Mouse (Mus musculus): ENCODE measurements around the gene Clec4f. TPM values are rescaled to one million over a fixed set of nuclear protein-coding genes. Genes with fewer than 3 reads are reported as not detected.
"Not testable (repeated sequence)": the region's sequence is repeated elsewhere in the genome, so short reads cannot be mapped to it uniquely, and the experiment has no call there.

Clec4f gene
- not detected for total RNA-seq (2021)

- DNase-seq = no peak
Observed at GRCm38 (mm10) chr6:83656087-83656486, at the start of gene Clec4f. Gene Clec4f, minus strand, starts transcription at chr6:83656187.

DNA sequence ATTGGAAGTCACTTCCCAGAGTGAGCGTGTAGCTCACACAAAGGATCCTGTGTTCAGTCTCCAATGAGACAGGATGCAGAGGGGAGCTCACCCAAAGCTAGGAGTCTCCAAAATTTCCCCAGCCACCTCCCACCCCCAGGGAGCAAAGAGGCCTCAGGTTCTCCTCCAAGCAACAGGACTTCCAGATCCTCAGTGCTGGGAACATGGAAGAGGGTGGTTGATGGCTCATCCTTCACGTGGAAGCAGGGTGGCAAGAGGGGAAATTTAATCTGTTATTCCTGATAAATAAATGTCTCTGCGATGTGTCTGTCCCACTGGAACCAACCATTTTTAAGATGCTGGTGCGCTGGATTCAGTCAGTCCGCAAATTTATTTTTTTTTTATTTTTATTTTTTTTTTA, 48.7 kb upstream of the Clec4f start:
- DNase-seq = no peak

DNA sequence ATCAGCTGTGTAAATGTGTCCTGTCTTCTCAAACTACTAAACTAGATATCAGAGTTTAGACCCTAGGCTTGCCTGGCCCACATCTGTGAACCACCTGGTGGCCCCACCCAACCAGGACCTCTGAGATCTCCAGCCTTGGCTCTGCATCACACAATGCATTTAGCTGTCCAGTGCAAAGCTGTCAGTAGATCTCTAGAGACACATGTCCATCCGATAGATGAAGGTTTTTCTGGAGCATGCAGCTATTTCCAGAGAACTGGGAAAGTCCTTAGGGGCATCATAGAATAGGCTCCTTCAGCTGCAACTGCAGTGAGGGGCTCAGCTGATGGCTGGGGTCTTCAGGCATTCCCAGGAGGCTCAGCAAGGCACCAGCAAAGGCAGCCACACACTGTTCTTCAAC, 48.3 kb upstream of the Clec4f start:
- DNase-seq = no peak

DNA sequence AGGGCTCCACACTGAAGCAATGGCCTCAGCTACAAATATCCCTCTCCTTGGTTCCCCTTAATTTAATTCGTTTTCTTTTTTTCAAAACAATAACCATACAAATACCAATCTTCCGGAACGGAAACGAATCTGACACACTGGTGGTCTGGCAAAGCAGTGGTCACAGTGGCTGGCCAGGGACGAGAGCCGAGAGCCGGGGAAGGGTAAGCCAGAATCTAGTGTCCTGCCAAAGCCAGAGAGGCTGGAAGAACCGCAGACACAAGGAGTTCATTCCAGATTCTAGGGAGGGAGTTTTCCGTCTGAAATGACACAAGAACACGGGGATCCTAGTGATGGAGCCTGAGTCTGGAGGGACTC, 47.7 kb upstream of the Clec4f start:
- DNase-seq = no peak

- DNase-seq = no peak
Observed at GRCm38 (mm10) chr6:83703000-83703721, 47.2 kb upstream of the Clec4f start.

DNA sequence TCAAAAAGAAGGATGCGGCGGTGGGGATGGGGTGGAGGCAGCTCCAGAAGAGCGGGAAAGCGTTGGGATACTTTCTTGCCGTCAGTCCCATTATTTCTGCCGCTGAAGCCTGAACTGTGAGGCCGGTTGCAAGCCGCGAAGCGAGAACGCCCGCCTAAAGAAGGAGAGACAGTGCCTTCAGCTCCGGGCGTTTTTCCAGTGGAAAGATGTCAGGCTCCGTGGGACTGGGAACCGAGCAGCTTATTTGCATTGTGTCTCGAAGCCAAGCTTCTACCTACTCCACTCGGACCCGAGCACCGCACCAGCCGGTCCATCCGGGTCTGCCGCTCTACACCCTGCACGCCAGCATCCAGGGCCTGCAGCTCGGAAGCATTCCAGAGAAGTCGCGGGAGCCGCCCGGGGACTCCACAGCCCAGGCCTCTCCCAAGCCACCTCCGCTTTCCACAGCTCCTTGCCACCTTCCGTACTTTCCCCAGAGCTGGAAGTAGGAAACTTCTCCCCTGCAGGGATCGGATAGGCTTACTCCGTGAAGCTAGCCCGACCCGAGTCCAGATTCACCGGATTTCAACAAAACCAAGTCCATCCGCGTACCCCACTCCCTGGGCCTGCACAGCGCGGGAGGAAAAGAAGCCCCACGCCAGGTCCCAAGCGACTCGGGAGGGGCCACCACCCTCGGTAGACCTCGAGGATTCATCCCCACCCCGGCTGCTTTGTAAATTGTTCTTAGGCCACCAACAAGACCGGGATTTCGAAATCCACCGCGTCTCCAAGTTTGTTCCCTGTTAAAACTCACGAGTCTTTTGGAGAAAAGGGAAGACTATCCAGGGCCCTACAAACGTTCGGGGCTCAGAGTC, 46.4 kb upstream of the Clec4f start:
- no peak for DNase-seq

- no peak for DNase-seq
Observed at GRCm38 (mm10) chr6:83701001-83701400, 45.0 kb upstream of the Clec4f start.

DNA sequence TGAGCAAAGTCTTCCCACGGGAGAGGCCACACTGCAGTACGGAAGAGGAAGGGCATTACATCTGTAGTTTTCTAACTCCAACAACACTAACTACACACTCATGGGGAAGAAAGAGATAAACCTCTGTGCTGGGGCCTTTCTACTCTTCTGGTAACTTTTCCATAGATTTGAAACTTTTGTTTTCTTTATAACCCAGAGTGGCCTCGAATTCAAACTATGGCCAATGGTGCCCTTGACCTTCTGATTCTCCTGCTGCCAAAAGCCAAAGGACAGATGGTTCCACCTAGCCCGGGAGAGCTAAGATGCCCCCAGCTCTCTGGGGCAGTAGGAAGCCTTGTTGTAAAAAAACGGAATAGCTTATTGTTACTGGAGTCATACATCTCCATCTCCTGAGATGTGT, 44.0 kb upstream of the Clec4f start:
- DNase-seq = no peak

GRCm38 (mm10) chr6:83697932-83698331, 41.9 kb upstream of the Clec4f start:
- DNase-seq = no peak

GRCm38 (mm10) chr6:83696684-83697083, 40.7 kb upstream of the Clec4f start:
- no peak for DNase-seq

GRCm38 (mm10) chr6:83695731-83696130, 39.7 kb upstream of the Clec4f start:
- no peak for DNase-seq

DNA sequence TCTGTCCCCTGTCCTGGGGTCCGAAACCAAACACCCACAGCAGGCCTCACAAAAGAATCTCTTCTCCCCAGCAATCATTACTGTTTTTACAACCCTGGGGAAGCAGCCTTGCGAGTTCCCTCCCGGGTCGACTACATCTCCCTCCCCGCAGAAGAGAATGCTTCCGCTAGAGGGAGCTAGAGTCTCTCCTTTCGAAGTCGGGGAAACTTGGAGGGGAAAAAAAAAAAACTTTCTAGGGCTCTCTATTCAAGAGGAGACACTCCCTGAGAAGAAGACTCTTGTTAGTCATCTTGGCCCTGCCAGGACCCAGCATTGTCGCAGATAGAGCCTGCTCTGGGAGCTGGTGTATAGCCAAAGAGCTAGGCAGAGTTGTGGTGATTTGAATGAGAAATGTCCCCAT, 37.8 kb upstream of the Clec4f start:
- peak; percentile 69 for DNase-seq

DNA sequence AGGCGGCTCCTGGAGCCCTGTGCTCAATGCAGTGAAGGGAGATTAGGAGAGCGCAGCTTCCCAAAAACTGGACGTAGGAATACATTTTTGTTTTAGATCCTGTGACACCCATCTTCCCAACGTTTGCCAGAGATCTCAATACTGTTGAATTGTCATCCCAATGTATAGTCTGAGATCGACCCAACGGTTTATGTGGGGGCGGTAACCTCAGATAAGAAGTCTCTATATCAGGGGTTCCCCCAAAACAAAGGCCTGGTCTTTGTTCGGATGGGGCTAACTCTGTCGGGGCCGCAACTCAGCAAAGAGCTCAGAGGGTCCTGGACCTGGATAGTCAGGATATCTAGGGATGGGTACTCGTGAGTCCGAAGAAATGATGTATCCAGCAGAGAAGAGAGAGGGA, 37.0 kb upstream of the Clec4f start:
- DNase-seq = no peak

- no peak for DNase-seq
Observed at GRCm38 (mm10) chr6:83690936-83691335, 34.9 kb upstream of the Clec4f start.

DNA sequence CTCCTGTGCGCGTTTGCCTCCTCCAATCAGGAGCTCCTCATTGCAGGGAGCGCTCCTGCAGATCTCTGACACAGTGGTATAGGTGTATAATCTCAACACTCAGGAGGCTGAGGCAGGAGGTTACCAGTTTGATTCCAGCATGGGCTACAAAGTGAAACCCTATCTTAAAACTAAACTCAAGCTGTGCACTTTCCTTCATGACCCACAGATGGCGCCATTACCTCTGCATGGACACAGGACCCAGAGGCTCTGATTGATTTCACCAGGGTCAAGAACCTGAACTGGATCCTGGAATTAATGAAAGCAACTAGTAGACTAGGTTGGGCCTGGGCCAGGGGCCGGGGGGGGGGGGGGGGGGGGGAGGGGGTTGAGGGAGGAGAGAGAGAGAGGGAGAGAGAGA, 34.3 kb upstream of the Clec4f start:
- DNase-seq = peak; percentile 61

DNA sequence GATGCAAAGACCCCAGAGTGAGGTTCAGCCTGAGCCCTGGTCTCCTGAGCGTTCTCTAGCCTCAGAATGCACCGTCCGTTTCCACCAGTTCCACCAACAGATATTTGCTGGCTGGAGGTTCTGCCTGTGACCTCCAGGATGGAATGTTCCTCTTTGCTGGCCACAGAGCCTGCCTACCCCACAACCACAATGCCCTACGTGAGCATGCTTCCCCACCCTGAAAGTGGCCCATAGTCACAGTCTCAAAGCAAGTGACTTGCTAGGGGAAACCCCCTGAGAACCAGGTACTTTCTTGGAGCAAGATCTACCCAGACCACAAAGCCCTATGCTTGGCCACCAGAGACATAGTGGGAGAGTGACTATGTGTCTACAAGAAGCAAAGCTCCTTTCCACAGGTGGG, 33.4 kb upstream of the Clec4f start:
- no peak for DNase-seq

DNA sequence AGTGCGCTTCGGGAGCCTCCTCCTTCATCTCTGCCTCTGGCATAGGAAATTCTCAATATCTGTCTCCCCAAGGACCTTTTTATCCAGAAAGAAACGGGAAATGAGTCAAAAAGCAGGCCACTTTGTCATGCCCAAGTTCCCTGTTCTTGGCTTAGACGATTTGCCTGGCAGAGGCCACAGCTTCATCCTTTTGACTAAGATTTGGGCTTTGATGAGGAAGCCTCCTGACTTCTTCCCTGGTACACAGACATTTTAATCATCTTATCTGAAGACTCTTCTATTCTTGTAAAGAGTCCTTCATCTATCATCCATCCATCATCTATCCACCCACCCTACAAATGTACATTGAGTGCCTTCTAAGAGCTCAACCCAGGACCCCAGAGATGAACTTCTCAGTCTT, 21.8 kb upstream of the Clec4f start, which contains the start of gene Cd207:
Gene Cd207, minus strand, starts transcription at position 101 of the 400 bp plus-strand sequence.
- no peak for DNase-seq

DNA sequence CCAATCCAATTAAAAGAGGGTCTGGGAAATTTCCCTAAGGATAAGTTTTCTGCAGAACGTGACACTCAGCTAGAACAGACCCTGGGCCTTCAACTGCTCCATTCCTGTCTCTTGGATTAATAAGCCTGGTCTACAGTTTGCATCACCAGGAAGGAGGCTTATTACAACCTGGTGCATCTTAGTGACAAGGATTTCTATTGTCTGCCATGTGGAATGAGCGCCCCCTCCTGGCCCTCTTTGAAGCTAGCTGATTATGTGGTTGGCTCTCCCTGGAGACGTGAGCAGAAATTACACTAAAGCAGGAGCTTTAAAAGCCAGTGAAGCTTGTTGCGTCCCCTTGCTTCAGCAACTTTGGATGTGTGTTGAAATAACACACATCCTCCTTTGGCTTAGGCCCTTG, 17.4 kb upstream of the Clec4f start:
- peak; percentile 83 for DNase-seq

GRCm38 (mm10) chr6:83665009-83665408, 9.0 kb upstream of the Clec4f start:
- no peak for DNase-seq

GRCm38 (mm10) chr6:83660821-83661220, 4.8 kb upstream of the Clec4f start:
- no peak for DNase-seq

- DNase-seq = no peak
Observed at GRCm38 (mm10) chr6:83646715-83647114, 9.3 kb downstream of the Clec4f start.

DNA sequence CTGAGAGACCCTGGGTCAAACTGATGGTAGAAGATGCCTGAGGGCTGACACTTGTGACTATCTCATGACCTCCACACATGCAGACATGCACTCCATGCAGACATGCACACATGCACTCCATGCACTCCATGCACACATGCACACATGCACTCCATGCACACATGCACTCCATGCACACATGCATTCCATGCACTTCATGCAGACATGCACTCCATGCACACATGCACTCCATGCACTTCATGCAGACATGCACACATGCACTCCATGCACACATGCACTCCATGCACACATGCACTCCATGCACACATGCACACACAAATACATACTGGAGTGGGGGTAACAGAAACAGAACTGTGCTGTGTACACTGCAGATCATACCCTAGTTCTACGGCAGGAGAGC, 20.7 kb downstream of the Clec4f start:
- DNase-seq = no peak

DNA sequence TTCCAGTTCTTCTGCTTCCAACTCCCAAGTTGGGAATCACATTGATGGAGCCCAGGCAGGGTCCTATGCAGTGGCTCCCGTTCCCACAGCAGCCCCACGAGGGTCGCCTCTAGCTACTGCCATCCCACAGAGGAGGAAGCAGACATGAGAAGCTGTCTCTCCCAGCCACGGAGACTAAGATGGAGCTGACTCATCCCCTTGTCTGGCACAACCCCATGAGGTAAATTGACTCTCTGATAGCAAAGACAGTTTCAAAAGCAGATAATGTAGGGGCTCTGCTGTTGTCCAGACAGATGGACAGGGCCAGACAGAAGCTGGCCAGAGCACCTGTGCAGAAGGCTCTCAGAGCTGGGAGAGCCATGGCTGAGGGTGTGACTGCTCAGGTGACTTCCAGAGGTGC, 21.4 kb downstream of the Clec4f start:
- not testable (repeated sequence) for DNase-seq

DNA sequence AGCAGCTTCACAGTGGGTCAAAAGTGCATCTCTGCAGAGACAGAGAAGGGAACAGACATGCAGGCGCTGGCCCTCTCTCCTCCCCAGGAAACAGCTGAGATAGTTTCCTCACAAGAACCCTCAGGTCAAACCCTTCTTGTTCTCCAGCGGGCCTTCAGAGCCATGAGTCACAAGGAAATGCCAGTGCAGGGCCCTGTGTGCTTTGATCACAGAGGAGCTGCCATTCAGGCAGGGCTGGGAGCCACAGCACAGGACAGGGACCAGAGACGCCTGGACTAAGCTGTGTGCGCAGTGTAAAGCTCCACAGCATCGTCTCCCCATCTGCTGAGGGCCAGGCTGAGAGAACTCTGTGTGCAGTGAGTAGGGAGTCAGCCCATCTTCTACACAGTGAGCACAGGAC, 21.9 kb downstream of the Clec4f start:
- DNase-seq = not testable (repeated sequence)
